Mouse (Mus musculus) kidney, postnatal 0 days (tissue): Measurements from ENCODE around the gene Dclk1. TPM values are rescaled to one million over a fixed set of nuclear protein-coding genes. Genes with fewer than 3 reads are reported as not detected.

Experiments used
- ATAC-seq: fragments of 200-750 bp; cut with Nextera tagmentation; replicated peaks from 2 replicates; pipeline ENCODE4 v1.8.0; 2017; ENCODE audit warnings: low read depth, moderate number of reproducible peaks, moderate TSS enrichment, moderate library complexity; ENCODE audit not compliant: low FRiP score
- DNase-seq: peaks from one replicate; pipeline ENCODE4 v3.0.0-alpha.2; 2016; ENCODE audit warnings: low spot score
- H3K27ac ChIP-seq: fragments of 300-500 bp; sonication (generic); 2 replicates; pipeline ENCODE4 v1.5.1; 2014; ENCODE audit warnings: mild to moderate bottlenecking
- H3K27me3 ChIP-seq: fragments of 300-500 bp; sonication (generic); 2 replicates; pipeline ENCODE4 v1.6.1; 2014; ENCODE audit warnings: low read length, mixed read lengths; ENCODE audit not compliant: insufficient read depth
- H3K36me3 ChIP-seq: fragments of 300-500 bp; sonication (generic); 2 replicates; pipeline ENCODE4 v1.6.1; 2014; ENCODE audit warnings: low read length, mixed read lengths; ENCODE audit not compliant: insufficient read depth
- H3K4me1 ChIP-seq: fragments of 300-500 bp; sonication (generic); replicated peaks from 2 replicates; pipeline ENCODE4 v1.6.1; 2014; ENCODE audit warnings: antibody characterized with exemption, low read length, mixed read lengths; ENCODE audit not compliant: insufficient read depth
- H3K4me2 ChIP-seq: fragments of 300-500 bp; sonication (generic); 2 replicates; pipeline ENCODE4 v1.6.1; 2014; ENCODE audit warnings: mild to moderate bottlenecking, low read length, moderate library complexity, mixed read lengths
- H3K4me3 ChIP-seq: fragments of 300-500 bp; sonication (generic); replicated peaks from 2 replicates; pipeline ENCODE4 v1.5.1; 2014; ENCODE audit warnings: low read depth, low read length
- H3K9ac ChIP-seq: fragments of 300-500 bp; sonication (generic); 2 replicates; pipeline ENCODE4 v1.6.1; 2014; ENCODE audit warnings: low read depth, low read length
- H3K9me3 ChIP-seq: fragments of 300-500 bp; sonication (generic); replicated peaks from 2 replicates; pipeline ENCODE4 v1.6.1; 2016; ENCODE audit warnings: low read length, inconsistent platforms, mixed read lengths
- CTCF ChIP-seq: IDR thresholded peaks from 2 replicates; pipeline ENCODE4 v1.5.1; 2016; ENCODE audit warnings: antibody characterized with exemption, low read depth, mild to moderate bottlenecking, moderate library complexity
- WGBS: fragments of 180-500 bp; shearing (Covaris S2); extraction: QIAGEN DNeasy Blood & Tissue Kit; methylation state at CpG from one replicate; pipeline ENCODE4 v1.1.7; 2014; 5-methylcytosine and 5-hydroxymethylcytosine counted together
- polyA plus RNA-seq: library from polyadenylated mRNA; unstranded; fragments of >200 nt; fragmentation: Nextera tagmentation; extraction: Ambion mirVana; gene quantifications from 2 replicates; pipeline ENCODE4 v1.2.1, GENCODE M21; 2015

Dclk1 gene
- polyA plus RNA-seq, 1 experiment from 2014 or later, result 18.3 TPM

DNA sequence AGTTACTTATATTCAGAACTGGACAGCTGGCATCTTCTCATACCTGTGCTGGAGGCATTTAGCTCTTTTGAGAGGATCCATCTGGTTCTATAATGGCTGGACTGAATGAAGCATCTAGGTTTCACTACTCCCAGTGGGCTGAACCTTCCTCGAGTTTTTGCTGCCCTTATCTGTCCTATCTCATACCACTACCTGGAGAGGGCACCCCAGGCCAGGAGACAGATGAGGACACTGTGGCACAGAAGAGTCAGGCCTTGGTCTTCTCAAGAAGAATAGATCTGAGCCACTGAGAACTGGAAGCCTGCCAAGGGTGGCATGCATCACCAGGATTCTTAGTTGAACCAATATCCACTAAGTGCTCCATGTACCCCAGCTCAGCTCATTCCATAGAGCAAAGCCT lies 239.0 kb downstream of the Dclk1 start:
- Histone ChIP-seq H3K27me3 (no peaks in the 10 kb centered on the region), H3K4me2 (no peak overlapping the region), H3K4me3 (no peak overlapping the region), H3K27ac (no peak overlapping the region), H3K36me3 (no peaks in the 10 kb centered on the region), H3K4me1 (no peaks in the 10 kb centered on the region), H3K9ac (no peak overlapping the region), H3K9me3 (no peaks in the 10 kb centered on the region)
- ATAC-seq (no peak), DNase-seq (no peak)
- 63% methylated on average over 1 of the region's 1 CpGs for WGBS
- TF ChIP-seq CTCF, result no peak

- ATAC-seq, result no peak
- H3K27me3 ChIP-seq, result no peaks in the 10 kb centered on the region
- no peaks in the 10 kb centered on the region for H3K4me1 ChIP-seq
- no peak overlapping the region for H3K9ac ChIP-seq
- no peak overlapping the region for H3K27ac ChIP-seq
- no peaks in the 10 kb centered on the region for H3K36me3 ChIP-seq
- no peak overlapping the region for H3K4me2 ChIP-seq
- H3K4me3 ChIP-seq, result no peak overlapping the region
- DNase-seq, result no peak
- WGBS, result 20% methylated on average over 4 of the region's 4 CpGs
- H3K9me3 ChIP-seq, result no peaks in the 10 kb centered on the region
- TF ChIP-seq CTCF, result no peak
Measured at GRCm38 (mm10) chr3:55483328-55483727, 241.2 kb downstream of the Dclk1 start.

DNA sequence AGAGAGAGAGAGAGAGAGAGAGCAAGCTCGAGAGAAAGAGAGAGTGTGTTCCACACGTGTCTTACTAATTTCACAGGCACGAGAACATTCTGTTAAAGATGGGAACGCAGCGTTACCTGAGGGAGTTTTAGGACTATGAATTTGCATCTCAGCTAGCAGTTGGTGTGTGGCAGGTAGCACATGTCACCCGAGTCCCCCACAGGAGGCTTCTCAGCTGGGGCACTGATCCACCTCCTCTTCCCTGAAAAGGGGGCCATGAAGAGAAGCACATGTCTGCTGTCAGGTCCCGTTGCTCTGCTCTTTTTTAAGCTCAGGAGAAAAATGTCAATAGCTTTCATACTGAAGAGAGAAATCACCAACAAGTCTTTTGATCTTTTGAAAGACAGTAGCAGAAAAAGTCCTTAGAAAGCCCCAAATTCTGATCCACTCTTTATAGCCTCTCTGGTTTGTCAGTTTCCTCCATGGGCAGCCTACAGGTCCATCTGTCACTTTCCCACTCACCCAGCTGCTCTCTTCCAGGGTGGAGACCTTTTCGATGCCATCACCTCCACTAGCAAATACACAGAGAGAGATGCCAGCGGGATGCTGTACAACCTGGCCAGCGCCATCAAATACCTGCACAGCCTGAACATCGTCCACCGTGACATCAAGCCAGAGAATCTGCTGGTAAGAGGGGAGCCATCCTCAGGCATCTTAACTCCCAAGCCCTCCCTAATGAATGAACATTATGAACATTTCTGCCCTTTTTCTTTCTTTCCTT lies 247.2 kb downstream of the Dclk1 start:
- Histone ChIP-seq H3K9ac (no peak overlapping the region), H3K4me1 (no peaks in the 10 kb centered on the region), H3K27ac (no peak overlapping the region), H3K4me2 (no peak overlapping the region), H3K9me3 (no peaks in the 10 kb centered on the region), H3K27me3 (no peaks in the 10 kb centered on the region), H3K4me3 (no peak overlapping the region), H3K36me3 (no peaks in the 10 kb centered on the region)
- TF ChIP-seq CTCF, result no peak
- ATAC-seq (no peak), DNase-seq (no peak)
- WGBS, result 71% methylated on average over 12 of the region's 12 CpGs

- Histone ChIP-seq H3K4me1 (no peaks in the 10 kb centered on the region), H3K4me3 (no peak overlapping the region), H3K27ac (no peak overlapping the region), H3K9me3 (no peaks in the 10 kb centered on the region), H3K4me2 (no peak overlapping the region), H3K27me3 (no peaks in the 10 kb centered on the region), H3K36me3 (no peaks in the 10 kb centered on the region), H3K9ac (no peak overlapping the region)
- no peak for ATAC-seq
- 32% methylated on average over 6 of the region's 6 CpGs for WGBS
- TF ChIP-seq CTCF, result no peak
- no peak for DNase-seq
Measured at GRCm38 (mm10) chr3:55492021-55492420, 249.9 kb downstream of the Dclk1 start.

DNA sequence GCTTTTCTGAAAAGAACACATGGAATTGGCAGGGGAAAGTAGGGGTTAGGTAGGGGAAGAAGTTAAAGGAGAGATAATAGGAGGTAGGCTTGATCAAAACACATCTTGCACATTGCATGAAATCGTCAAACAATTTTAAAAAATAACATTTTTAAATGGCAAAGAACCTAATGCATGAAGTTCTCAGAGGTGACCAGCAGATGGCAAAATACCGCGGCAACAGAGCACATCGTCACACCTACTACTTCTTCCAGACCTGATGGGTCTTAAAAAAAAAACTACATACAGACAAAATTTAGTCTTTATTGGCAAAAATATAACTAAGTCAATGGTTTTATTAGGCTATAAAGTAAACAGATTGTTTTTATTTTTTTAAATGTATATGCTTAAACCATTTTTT lies 252.2 kb downstream of the Dclk1 start:
- no peak overlapping the region for H3K27ac ChIP-seq
- no peaks in the 10 kb centered on the region for H3K4me1 ChIP-seq
- TF ChIP-seq CTCF, result peak; percentile 69
- WGBS, result 49% methylated on average over 4 of the region's 4 CpGs
- ATAC-seq (no peak), DNase-seq (peak; percentile 39)
- H3K27me3 ChIP-seq, result no peaks in the 10 kb centered on the region
- no peak overlapping the region for H3K4me3 ChIP-seq
- H3K36me3 ChIP-seq, result no peaks in the 10 kb centered on the region
- no peak overlapping the region for H3K9ac ChIP-seq
- H3K4me2 ChIP-seq, result no peak overlapping the region
- H3K9me3 ChIP-seq, result no peaks in the 10 kb centered on the region

DNA sequence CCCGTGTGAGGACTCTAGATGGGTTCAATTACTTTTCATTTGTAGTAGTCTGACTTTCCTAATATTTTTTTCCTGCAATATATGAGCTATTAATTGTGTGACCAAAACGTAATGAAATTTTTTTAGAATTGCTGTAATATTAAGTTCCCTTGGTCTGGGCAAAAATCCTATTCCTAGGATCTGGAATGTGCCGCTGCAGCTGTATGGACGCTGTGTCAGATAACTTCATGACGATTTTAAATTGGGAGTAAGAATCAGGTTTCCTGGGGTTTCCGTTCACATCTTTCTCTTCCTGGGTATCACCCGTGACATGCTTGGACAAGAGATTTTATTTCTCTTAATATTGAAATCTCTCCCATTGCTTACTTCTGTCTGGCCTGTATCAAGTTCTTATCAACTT lies 253.1 kb downstream of the Dclk1 start:
- Histone ChIP-seq H3K27me3 (no peaks in the 10 kb centered on the region), H3K36me3 (no peaks in the 10 kb centered on the region), H3K4me2 (no peak overlapping the region), H3K4me3 (no peak overlapping the region), H3K27ac (no peak overlapping the region), H3K4me1 (no peaks in the 10 kb centered on the region), H3K9ac (no peak overlapping the region), H3K9me3 (no peaks in the 10 kb centered on the region)
- no peak for TF ChIP-seq CTCF
- DNase-seq (peak; percentile 3), ATAC-seq (no peak)
- WGBS, result 63% methylated on average over 7 of the region's 7 CpGs

DNA sequence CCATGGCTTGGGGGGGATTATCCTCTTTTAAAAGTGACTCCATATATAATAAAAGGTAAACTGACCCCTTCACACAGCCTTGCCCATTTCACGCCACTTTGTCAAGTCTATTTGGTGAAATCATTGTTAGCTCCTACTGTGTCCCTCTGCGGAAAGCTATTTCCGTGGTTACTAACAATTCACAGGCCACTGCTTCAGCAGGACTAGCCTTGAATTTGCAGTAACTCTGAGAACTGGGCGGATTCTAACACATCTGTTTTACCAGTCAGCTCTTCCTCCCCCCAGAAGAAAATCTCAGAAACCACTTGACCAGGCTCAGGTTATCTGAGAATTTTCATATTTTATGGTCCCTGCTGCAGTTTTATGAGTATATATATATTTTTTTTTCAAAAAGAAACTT lies 253.7 kb downstream of the Dclk1 start:
- Histone ChIP-seq H3K9ac (no peak overlapping the region), H3K9me3 (no peaks in the 10 kb centered on the region), H3K4me2 (no peak overlapping the region), H3K4me1 (no peaks in the 10 kb centered on the region), H3K27ac (no peak overlapping the region), H3K4me3 (no peak overlapping the region), H3K36me3 (no peaks in the 10 kb centered on the region), H3K27me3 (no peaks in the 10 kb centered on the region)
- WGBS, result 38% methylated on average over 4 of the region's 4 CpGs
- DNase-seq (peak; percentile 21), ATAC-seq (no peak)
- TF ChIP-seq CTCF, result no peak
